Mouse (Mus musculus) heart, adult 8-10 months (tissue): ENCODE results near the gene Snapc1. TPM values are rescaled to one million over a fixed set of nuclear protein-coding genes. Genes with fewer than 3 reads are reported as not detected.

Experiments
- DNase-seq: peaks from one replicate; pipeline ENCODE4 v3.0.0; 2022; ENCODE audit warnings: low spot score
- total RNA-seq, 4 experiments: library from RNA; stranded (reverse); gene quantifications; 2 replicates each; pipeline ENCODE4 v1.2.4; 2022

The Snapc1 gene
- total RNA-seq: 10 to 100 TPM in 1 of 4 experiments, 1 to 10 TPM in 3; 8.4 to 14.0 (median 9.2) TPM

DNA sequence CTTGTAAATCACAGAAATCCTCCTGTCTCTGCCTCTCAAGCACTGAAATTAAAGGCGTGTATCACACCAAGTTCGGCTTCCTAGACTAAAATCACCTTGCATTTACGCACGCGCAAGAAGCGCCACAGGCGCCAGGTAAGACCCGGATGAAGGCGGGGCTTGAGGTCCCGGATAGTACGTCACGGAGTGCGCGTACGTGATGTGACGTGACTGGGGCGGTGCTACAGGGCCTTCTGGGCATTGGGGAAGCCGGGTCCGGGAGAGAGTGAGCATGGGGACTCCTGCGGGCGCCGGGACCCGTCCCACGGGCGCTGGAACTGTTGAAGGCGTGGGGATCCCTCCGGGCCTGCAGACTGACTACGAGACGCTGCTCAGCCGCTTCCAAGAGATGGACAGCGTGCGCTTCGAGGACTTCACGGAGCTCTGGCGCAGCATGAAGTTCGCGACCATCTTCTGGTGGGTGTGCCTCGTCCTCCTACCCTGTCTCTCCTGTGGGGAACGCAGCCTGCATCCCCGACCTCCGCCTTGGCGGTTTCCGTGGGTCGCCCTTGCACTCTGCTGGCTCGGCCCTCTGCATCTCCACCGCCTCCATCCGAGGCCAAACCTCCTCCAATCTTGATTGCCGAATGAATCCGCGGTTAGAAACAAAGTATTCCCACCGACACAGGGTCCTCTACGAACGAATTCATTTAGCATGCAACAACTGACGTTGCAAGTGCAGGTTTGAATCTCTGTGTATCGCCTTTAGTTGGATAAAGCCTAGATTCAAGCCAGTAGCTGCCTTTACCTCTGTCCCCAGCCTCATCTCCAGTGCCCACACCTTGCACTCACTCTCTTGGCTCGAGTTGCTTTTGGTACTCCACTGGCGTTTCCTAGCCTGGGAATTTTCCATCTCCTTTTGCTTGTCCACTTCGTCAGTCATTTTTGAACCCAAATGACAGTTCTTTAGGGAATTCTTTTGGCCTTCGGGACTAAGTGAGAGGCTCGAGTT is at the start of gene Snapc1:
TSS of gene Snapc1 (plus strand) at position 191 of the 991 bp plus-strand sequence.
- peak; percentile 96 for DNase-seq

DNA sequence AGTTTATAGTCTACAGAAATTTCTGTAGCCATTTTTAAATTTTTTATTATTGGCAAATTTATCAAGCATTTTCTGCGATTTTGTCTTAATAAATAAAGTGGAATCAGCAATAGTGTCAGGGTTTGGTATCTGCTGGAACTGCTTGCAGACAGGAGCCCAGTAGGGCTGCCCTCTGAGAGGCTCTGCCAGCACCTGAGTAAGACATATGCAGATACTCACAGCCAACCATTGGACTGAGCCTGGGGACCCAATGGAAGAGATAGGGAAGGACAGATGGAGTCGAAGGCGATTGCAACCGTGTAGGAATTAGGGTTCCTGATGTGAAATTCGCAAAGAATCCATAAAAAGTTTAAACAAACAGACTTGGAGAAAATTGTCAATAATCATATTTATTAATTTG is 45.8 kb upstream of the Snapc1 start:
- no peak for DNase-seq

DNA sequence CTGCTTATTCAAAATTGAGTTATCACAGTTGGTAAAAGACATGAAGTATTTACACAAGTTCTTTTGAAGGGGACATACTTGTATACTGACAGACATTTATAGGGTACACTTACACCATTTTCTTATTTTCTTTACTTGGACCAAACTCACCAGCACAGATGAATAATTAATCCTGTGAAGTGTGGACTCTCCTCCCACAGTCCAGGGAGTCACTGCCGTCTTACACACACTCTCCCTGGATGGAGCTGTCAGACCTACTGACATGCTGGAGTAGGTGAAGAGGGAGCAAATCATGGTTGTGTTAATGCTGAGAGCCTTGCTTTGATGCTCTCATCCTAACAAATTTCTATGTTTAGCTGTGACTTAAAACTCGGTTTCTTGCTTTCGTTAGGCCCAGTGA is 34.0 kb upstream of the Snapc1 start:
- no peak for DNase-seq

GRCm38 (mm10) chr12:73931274-73931673 is 33.0 kb upstream of the Snapc1 start:
- no peak for DNase-seq

GRCm38 (mm10) chr12:73934528-73934927 is 29.8 kb upstream of the Snapc1 start:
- no peak for DNase-seq

DNA sequence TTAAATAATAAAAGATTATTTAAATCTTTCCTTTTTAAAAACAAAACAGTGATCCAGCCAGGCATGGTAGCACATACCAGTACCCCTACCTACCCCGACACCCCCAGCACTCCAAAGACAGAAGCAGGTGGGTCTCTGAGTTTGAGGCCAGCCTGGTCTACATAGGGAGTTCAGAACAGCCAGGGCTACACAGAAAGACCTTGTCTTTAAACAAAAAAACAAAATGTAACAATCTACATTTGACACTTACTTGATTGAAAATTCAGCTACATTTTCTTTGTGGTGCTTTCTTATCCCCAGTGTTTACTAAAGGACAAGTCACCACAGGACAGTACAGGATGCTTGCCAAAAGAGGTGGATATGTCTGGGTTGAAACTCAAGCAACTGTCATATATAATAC is 26.9 kb upstream of the Snapc1 start, which contains the start of gene Gm49321:
TSS of gene Gm49321 (plus strand) at position 301 of the 400 bp plus-strand sequence.
- DNase-seq: no peak

- peak; percentile 35 for DNase-seq
Observed at GRCm38 (mm10) chr12:73939542-73939941, 24.7 kb upstream of the Snapc1 start.

DNA sequence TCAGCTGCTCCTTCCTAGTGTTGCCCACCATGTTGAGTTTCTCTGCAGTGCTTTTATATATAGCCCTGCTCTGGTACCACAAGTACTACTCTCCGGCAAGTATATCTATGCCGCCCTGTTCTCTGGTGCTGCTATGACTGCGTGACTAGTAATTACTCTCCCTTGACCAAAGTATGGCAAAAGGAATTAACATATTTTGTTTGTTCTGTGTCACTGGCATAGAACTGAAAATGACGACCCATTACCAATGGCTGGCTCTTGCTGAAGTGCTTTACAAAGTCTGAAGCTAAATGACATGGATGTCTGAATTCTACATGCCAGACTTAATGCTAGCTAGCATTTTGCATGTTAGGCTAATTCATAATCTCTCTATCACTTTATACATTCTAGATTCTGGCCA is 15.9 kb upstream of the Snapc1 start:
- DNase-seq: no peak

DNA sequence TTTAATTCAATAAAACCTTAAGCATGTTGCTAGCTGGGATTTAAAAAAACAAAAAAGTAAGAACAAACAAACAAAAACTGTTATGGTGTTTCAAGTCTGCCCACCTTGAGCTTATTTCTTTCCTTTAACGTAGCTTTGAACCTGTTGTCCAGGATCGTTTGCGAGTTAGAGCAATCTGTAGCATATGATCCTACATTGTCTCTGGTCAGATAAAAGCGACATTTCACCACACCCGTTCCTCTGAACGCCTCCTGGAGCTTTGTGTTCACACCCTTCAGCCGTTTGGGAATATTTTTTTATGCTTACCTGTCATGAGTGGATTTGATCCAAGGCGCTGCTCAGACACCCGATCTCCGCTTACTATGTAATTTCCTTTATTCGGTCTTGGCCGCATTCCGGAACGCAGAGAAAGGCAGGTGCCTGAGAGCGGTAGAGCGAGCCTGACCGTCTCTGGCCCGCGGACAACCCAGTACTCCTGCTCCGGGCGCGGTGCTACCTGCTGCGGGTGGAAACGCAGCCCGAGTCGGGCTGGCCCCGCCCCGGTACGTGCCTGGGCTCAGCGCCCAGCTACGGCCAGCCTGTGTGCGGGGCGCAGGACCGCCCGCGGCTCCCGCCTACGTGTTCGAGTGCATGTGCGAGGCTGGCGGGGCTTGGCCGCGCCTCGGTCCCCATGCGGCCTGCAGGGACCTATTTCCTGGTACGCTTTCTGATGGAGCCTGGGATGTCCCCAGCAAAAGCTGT is 14.8 kb upstream of the Snapc1 start:
- peak; percentile 27 for DNase-seq

DNA sequence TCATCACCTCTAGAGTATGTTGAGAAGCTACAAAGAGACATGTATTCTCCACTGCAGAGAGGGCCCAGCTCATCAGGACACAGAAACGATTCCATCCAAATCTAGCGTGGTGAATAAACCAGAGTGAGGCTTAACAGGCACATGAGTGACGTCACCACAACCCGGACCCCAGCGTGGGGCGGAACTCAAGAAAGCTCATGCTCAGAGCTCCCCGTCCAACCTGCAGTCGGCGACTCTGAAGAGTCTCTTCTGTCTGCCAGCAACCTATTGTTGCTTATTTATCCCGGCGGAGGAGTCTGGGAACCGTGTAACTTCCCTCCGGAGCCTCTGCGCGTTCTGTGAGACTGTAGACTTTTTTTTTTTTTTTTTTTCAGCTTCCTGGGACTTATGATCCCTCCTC is 11.4 kb upstream of the Snapc1 start:
- DNase-seq: no peak

GRCm38 (mm10) chr12:73953420-73954186 is 10.7 kb upstream of the Snapc1 start:
- no peak for DNase-seq

DNA sequence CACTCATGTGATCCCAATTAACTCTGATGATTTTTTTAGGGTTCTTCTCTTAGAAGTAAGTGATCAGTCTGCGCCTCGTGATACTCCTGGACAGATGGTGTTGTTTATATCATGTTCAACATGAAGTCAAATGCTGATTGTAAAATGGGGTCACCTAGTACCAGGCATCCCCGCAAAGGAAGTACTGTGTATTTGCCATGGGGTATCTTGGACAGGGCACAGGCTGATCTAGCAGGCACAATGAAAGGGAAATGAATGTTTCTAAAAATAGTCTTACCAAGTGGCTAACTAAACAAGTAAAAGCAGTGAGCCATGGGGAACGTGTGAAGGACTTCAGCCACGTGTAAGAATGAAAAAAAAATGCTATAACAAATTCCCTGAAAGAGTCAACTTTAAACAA is 9.5 kb upstream of the Snapc1 start:
- no peak for DNase-seq

- no peak for DNase-seq
Observed at GRCm38 (mm10) chr12:73957676-73958075, 6.6 kb upstream of the Snapc1 start.

- no peak for DNase-seq
Observed at GRCm38 (mm10) chr12:73958830-73959229, 5.5 kb upstream of the Snapc1 start.

DNA sequence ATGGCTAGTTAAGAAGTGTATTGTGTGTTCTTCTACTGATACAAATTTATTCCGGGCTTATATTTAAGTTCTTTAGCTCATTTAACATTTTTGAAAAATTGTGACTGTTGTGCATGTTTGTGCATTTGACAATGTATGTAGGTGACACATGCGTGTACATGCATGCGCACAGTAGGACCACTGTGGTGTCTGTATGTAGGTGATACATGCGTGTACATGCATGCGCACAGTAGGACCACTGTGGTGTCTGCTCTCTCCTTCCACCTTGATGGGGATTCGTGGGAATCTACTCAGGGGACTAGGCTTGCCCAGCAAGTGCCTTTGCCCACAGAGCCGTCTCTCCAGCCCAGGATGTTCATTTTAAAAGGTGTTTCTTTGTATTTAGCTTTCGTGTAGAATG is 4.9 kb downstream of the Snapc1 start:
- DNase-seq: no peak

DNA sequence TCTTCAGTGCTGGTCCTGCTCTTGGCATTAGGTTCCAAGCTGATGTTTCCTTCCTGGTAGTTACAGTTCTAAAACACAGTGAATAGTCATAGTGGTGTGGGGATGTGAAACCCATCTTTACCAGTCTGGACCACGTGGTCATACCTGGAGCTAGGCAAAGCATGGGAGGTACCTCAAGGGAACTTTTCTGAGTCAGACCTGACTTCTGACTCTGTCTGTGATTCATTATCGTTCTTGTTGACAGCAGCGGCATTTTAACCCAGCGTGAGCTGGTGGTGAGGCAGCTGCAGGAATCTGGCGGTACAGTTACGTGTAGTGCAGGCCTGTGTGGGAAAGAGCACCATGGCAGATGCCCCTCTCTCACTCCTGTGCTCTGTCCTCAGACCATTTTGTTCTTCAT is 10.3 kb downstream of the Snapc1 start:
- DNase-seq: no peak

- no peak for DNase-seq
Observed at GRCm38 (mm10) chr12:73978144-73978543, 13.9 kb downstream of the Snapc1 start.

- no peak for DNase-seq
Observed at GRCm38 (mm10) chr12:73979667-73980066, 15.4 kb downstream of the Snapc1 start.

DNA sequence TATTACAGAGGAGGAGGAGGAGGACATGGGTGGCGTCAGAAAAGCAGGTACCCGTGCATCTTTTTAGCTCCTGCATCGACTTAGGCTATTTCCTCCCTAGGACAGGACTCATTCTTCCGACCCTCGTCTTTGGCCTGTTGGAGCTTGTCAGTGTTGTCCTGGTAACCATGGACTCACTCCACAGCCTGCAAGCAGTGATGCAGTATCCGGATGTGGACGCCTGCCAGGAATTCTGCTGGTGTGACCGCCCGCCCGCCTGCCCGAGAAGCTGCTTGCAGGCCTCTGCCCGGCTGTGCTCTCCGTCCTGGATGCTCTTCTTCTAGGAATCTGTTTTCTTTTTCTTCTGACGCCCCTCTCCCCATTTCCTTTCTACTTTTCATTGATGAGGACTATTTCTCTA is 18.3 kb downstream of the Snapc1 start:
- DNase-seq: peak; percentile 54

DNA sequence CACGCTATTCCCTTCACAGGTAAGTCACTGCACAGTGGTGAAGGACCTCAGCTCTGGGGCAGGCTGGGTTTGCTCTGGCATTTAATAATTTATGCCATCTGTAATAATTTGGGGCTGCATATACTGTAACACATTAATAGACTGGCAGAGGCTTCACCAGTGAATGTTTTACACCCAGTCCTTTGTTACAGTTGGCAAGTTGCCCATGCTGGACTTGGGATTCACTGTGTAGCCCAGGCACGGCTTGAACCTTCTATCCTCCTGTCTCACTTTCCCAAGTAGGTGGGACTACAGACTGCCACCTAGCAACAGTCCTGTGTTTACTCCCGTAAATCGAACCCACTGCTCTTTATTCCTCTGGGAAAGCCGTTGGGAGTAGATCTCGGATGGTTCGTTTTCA is 22.0 kb downstream of the Snapc1 start:
- DNase-seq: no peak

DNA sequence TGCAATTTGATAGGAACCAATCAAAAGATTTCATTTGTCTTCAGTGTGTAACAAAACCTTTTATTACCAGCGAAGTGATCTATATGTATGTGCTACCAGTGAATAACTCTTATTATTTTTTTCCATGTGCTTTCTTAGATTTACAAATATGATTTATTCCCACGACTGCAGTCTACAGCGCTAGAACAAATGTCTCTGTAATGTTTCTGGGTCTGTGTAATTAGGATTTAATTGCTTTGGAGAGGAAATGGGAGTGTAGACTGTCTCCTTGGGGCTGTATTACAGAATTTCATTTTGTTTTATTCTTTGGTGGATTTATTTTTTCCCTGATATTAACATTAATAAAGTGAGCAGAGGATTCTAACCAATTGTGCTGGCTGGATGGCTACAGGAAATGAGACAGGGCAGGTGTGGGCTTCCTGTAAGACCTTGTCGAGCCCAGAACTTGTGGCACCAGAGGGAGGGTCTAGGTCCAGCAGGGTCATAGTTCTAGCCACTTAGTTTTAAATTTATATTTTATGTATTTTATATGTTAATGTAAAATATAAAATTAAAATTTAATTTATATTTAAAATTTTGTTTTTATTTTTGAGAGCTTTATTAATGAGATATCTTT is 24.2 kb downstream of the Snapc1 start:
- DNase-seq: no peak
